Mouse (Mus musculus) forebrain, embryonic 14.5 days (tissue): ENCODE results near the gene Tulp1. TPM values are rescaled to one million over a fixed set of nuclear protein-coding genes. Genes with fewer than 3 reads are reported as not detected.
"Not testable (repeated sequence)": the region's sequence is repeated elsewhere in the genome, so short reads cannot be mapped to it uniquely, and the experiment has no call there.

Experiments used
- ATAC-seq: fragments of 200-750 bp; cut with Nextera tagmentation; 2 replicates; pipeline ENCODE4 v1.8.0; 2017; ENCODE audit warnings: mild to moderate bottlenecking, moderate library complexity
- DNase-seq: peaks from one replicate; pipeline ENCODE4 v3.0.0-alpha.2; 2015; ENCODE audit warnings: low spot score
- H3K27ac ChIP-seq: fragments of 300-500 bp; sonication (generic); 2 replicates; pipeline ENCODE4 v1.5.1; 2014; ENCODE audit warnings: low read depth, mild to moderate bottlenecking, control low read depth, low read length, moderate library complexity
- H3K27me3 ChIP-seq: fragments of 300-500 bp; sonication (generic); replicated peaks from 2 replicates; pipeline ENCODE4 v1.6.1; 2014; ENCODE audit warnings: low read length, control low read depth, mixed read lengths; ENCODE audit not compliant: control insufficient read depth, insufficient read depth
- H3K36me3 ChIP-seq: fragments of 300-500 bp; sonication (generic); 2 replicates; pipeline ENCODE4 v1.6.1; 2014; ENCODE audit warnings: low read length, control low read depth; ENCODE audit not compliant: control insufficient read depth, insufficient read depth
- H3K4me1 ChIP-seq: fragments of 300-500 bp; sonication (generic); 2 replicates; pipeline ENCODE4 v1.6.1; 2014; ENCODE audit warnings: antibody characterized with exemption, low read length, control low read depth; ENCODE audit not compliant: control insufficient read depth, insufficient read depth
- H3K4me2 ChIP-seq: fragments of 300-500 bp; sonication (generic); 2 replicates; pipeline ENCODE4 v1.6.1; 2014; ENCODE audit warnings: mild to moderate bottlenecking, control low read depth, low read length
- H3K4me3 ChIP-seq: fragments of 300-500 bp; sonication (generic); 2 replicates; pipeline ENCODE4 v1.5.1; 2014; ENCODE audit warnings: low read depth, low read length, control low read depth
- H3K9ac ChIP-seq: fragments of 300-500 bp; sonication (generic); 2 replicates; pipeline ENCODE4 v1.6.1; 2014; ENCODE audit warnings: mild to moderate bottlenecking, low read length, control low read depth, moderate library complexity
- H3K9me3 ChIP-seq: fragments of 300-500 bp; sonication (generic); replicated peaks from 2 replicates; pipeline ENCODE4 v1.6.1; 2016; ENCODE audit warnings: low read length, control low read depth, mixed read lengths; ENCODE audit not compliant: control insufficient read depth
- WGBS: fragments of 180-500 bp; shearing (Covaris S2); extraction: QIAGEN DNeasy Blood & Tissue Kit; methylation state at CpG from one replicate; pipeline ENCODE4 v1.1.7; 2014; 5-methylcytosine and 5-hydroxymethylcytosine counted together
- polyA plus RNA-seq: library from polyadenylated mRNA; unstranded; fragments of >200 nt; fragmentation: Nextera tagmentation; extraction: Ambion mirVana; gene quantifications from 2 replicates; pipeline ENCODE4 v1.2.1, GENCODE M21; 2014

Gene Tulp1
- polyA plus RNA-seq, 1 experiment from 2014 or later, result 1.3 TPM

DNA sequence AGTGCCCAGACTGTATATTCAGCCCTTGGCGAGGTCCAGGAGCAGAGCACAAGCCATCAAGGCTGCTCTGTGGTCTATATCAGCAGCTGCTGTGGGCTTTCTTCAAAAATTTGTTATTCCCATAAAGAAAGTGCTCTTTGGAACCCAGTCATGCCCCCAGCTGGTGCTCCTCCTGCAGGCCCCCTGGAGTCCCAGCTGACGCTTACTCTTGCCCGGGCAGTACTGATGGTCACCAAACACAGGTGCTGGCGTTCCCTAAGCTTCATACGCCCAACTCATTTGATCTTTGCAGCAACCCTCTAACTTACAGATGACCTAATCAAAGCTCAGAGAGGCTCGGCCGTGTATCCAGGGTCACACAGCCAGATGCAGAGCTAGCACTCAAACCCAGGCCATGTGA, 27.5 kb downstream of the Tulp1 start:
- no peaks in the 10 kb centered on the region for H3K9me3 ChIP-seq
- H3K9ac ChIP-seq, result no peak overlapping the region
- H3K4me1 ChIP-seq, result peaks cover 11% of the 10 kb centered on the region
- no peaks in the 10 kb centered on the region for H3K27me3 ChIP-seq
- DNase-seq (no peak), ATAC-seq (no peak)
- no peak overlapping the region for H3K27ac ChIP-seq
- 94% methylated on average over 7 of the region's 7 CpGs for WGBS
- no peak overlapping the region for H3K4me2 ChIP-seq
- H3K36me3 ChIP-seq, result peaks cover 10% of the 10 kb centered on the region; the same call in 1 of the 2 replicates
- H3K4me3 ChIP-seq, result no peak overlapping the region

DNA sequence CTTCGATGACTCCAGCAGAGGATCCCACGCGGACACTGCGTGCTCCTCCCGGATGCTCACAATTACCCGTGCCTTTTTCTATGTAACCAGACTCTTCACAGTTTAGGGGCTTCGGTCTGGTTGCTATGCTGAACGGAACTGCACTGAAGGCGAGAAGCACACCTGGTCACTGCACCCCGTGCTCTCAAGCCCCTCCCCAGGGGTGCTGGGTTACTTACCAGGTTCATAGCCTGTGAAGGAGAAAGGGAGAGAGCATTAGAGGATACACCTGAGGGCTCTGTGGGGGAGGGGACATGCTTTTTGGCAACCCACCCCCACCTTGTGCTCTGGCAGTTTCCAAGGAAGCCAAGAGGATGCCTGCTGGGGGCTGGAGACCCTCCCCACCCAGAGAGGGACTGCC, 29.8 kb downstream of the Tulp1 start:
- H3K4me3 ChIP-seq, result no peak overlapping the region
- H3K9ac ChIP-seq, result no peak overlapping the region
- peaks cover 28% of the 10 kb centered on the region for H3K36me3 ChIP-seq
- no peaks in the 10 kb centered on the region for H3K27me3 ChIP-seq
- no peak overlapping the region for H3K27ac ChIP-seq
- no peak overlapping the region for H3K4me2 ChIP-seq
- DNase-seq (no peak), ATAC-seq (no peak)
- WGBS, result 75% methylated on average over 10 of the region's 10 CpGs
- H3K4me1 ChIP-seq, result no peaks in the 10 kb centered on the region
- H3K9me3 ChIP-seq, result no peaks in the 10 kb centered on the region

DNA sequence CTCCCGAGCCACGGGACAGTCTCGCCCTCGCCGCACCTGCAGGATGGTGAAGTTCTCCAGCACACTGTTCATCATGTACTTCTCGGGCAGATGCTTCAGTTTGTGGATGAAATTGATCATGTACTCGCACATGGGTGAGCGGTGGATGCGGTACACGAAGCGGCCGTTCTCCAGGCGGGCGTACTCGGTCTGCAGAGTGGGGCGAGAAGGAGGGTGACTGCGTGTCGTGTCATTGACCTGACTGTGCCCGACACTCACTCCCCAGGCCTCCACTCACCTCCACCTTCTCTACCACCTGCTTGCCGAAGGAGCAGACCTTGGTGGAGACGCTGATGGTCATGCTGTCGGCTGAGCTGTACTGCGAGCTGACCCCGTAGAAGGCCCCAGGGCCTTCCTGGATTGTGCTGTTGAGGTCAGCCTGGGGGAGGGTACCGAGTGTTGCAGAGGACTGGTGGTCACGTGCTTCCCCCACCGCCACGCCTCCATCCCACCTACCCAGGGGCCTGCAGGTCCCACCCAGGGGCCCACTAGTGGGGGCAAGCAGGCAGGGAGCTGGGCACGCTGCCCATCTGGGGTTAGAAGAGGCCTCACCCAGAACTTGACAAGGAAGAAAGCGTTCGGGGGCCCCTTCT, 32.0 kb downstream of the Tulp1 start:
- Histone ChIP-seq H3K27me3 (no peaks in the 10 kb centered on the region), H3K4me1 (peaks cover 9% of the 10 kb centered on the region), H3K36me3 (peaks cover 38% of the 10 kb centered on the region), H3K9me3 (no peaks in the 10 kb centered on the region), H3K9ac (no peak overlapping the region), H3K27ac (no peak overlapping the region), H3K4me2 (no peak overlapping the region), H3K4me3 (no peak overlapping the region)
- DNase-seq (no peak), ATAC-seq (no peak)
- 67% methylated on average over 31 of the region's 31 CpGs for WGBS

DNA sequence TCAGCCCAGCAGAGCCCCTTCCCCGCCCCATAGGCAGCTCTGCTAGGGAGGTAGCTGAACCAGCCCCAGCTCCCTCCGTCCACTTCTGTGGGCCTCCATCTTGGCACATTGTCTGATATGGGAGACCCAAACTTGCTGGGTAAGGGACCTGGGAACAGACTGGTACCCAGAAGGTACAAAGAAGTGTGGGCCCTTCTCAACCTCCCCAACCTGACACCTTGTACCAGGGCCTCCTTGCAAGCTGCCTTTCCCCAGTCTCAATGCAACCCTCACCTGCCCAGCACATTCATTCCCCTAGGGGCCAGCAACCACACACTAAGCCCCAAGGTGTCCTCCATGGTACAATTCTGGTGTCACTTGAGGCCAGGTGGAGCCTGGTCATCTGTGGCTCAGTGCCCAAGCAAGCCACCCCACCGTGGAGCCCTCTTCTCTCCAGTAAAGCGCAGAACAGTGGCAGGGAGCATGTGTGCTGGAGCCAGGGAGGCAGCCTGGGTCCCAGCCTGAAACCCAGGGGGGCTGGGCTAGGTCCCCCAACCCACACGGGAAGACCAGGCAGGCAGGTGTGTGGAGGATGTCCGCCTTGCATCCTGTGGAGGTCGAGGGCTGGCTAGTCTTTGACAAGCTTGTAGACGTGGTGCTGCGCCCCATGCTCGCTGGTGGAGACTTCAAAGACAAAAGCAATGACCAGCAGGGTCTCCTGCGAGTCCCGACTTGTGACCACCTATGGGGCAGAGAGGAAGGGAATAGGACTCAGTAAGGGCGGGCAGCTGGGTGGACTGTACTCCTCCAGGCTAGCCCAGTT, 32.7 kb downstream of the Tulp1 start:
- Histone ChIP-seq H3K4me2 (no peak overlapping the region), H3K27ac (no peak overlapping the region), H3K27me3 (no peaks in the 10 kb centered on the region), H3K36me3 (peaks cover 38% of the 10 kb centered on the region), H3K9me3 (no peaks in the 10 kb centered on the region), H3K9ac (no peak overlapping the region), H3K4me1 (peaks cover 14% of the 10 kb centered on the region), H3K4me3 (no peak overlapping the region)
- 48% methylated on average over 12 of the region's 13 CpGs for WGBS
- ATAC-seq (no peak), DNase-seq (no peak)

DNA sequence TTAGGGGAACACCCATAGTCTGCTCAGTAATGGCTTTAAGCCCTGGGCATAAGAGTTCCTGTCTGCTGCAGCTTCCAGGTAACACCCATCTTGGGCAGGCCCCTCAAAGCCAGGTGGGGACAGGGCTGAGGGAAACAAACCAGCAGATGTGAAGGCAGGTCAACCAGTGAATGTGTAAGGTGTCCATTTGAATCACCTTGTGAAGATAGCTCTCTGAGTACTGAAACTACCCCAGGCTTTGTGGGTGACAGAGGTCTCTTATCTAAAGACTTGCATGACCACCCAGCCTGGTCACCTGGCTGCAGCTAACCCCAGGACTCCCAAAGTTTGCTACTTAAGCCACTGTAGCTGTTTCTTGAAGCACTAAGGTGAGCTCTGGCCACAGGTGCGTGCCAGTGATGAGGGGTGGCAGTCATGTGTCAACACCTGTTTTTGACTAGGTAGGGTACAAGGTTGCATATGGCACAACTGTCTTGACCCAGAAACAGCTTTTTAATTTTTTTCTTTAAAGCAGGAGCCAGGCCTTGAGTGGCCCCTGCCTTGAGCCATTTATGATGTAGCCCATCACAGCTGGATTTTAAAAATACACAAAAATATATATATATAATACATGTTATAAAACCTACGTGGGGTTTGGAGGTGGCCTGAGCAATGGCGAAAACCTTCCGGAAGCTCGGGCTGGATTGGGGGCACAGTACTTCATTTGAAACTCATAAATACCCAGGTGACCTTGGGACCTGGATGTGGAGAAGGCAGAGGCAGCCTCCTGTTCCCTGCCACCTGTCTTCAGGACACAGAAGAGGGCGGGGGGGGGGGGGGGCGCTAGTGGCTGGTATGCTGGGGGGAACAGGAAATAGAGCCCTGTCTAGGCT, 33.5 kb downstream of the Tulp1 start:
- Histone ChIP-seq H3K36me3 (peaks cover 38% of the 10 kb centered on the region), H3K4me2 (no peak overlapping the region), H3K4me1 (peaks cover 14% of the 10 kb centered on the region), H3K4me3 (no peak overlapping the region), H3K27me3 (no peaks in the 10 kb centered on the region), H3K27ac (no peak overlapping the region), H3K9ac (no peak overlapping the region), H3K9me3 (no peaks in the 10 kb centered on the region)
- DNase-seq (no peak), ATAC-seq (no peak)
- 38% methylated on average over 6 of the region's 7 CpGs for WGBS

DNA sequence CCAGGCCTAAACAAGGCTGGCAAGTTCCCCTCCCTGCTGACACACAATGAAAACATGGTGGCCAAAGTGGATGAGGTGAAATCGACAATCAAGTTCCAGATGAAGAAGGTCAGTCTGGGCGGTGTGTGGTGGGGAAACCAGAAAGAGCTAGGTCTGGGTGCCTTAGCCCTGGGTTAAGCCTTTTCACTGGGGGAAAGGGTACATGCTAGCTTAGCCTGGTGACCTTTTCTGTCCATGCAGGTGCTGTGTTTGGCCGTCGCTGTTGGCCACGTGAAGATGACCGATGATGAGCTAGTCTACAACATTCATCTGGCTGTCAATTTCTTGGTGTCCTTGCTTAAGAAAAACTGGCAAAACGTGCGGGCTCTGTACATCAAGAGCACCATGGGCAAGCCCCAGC, 34.4 kb downstream of the Tulp1 start:
- not testable (repeated sequence) for H3K4me2 ChIP-seq, ATAC-seq, H3K27ac ChIP-seq, H3K4me3 ChIP-seq, H3K9me3 ChIP-seq, DNase-seq, H3K27me3 ChIP-seq, H3K9ac ChIP-seq
- Histone ChIP-seq H3K36me3 (peaks cover 38% of the 10 kb centered on the region), H3K4me1 (peaks cover 14% of the 10 kb centered on the region)
- 67% methylated on average over 6 of the region's 8 CpGs for WGBS

DNA sequence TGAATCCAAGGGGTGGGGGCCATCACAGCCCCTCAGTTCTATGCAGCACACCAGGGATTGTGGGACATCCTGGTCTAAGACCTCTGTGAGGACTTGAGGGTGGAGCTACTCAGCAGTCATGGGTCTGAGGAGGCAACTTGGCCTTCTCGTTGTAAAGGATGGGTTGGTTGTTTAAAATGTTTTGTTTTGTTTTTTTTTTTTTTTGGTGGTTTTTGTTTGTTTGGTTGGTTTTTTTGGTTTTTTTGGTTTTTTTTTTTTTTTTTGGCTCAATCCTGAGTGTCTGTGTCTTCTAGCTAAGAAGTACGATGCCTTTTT, 34.8 kb downstream of the Tulp1 start:
- Histone ChIP-seq H3K36me3 (peaks cover 38% of the 10 kb centered on the region), H3K27ac (no peak overlapping the region), H3K4me3 (peak overlapping the region; percentile 71), H3K4me1 (peaks cover 14% of the 10 kb centered on the region), H3K4me2 (peak overlapping the region; percentile 84), H3K9ac (peak overlapping the region; percentile 96), H3K9me3 (no peaks in the 10 kb centered on the region), H3K27me3 (no peaks in the 10 kb centered on the region)
- DNase-seq (no peak), ATAC-seq (no peak)
- 41% methylated on average over 2 of the region's 2 CpGs for WGBS

DNA sequence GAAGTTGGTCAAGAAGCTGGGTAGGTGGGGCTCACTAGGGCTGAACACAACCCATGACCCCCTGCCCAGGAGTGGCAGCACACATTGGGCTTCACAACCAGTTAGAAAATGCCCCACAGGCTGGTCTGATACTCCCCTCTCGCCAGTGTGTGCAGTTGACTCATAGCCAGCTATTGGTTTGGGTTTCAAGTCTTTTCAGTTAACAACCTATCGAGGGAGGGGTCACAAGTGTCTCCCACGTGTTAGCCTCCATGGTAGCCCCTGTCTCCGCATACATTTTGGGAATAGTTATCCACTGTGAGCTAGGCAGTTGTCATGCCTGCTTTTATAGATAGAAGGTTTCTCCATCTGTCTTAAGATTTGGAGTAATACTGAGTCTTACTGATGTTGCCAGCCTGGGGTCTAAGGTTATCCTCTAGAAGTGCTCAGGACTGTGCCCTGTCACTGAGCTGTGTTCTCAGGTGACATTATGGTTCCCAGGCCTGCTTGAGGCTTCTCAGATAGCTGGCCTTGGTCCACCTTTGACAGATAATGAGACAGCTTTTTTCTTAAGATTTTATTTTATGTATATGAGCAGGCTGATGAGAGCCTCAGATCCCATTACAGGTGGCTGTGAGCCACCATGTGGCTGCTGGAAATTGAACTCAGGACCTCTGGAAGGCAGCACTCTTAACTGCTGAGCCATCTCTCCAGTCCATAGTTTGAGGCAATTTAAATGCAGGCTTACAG, 35.4 kb downstream of the Tulp1 start:
- 4% methylated on average over 4 of the region's 4 CpGs for WGBS
- H3K4me1 ChIP-seq, result peaks cover 14% of the 10 kb centered on the region
- peak overlapping the region; percentile 96 for H3K9ac ChIP-seq
- peaks cover 38% of the 10 kb centered on the region for H3K36me3 ChIP-seq
- no peak overlapping the region for H3K27ac ChIP-seq
- DNase-seq (no peak), ATAC-seq (no peak)
- H3K4me3 ChIP-seq, result peak overlapping the region; percentile 71
- H3K9me3 ChIP-seq, result no peaks in the 10 kb centered on the region
- peak overlapping the region; percentile 84 for H3K4me2 ChIP-seq
- H3K27me3 ChIP-seq, result no peaks in the 10 kb centered on the region
